Mouse (Mus musculus): ENCODE data around the gene Cirbp.
A peak's percentile ranks its signal among the peaks of the same experiment; 100 is the strongest.
"Not testable (repeated sequence)": the region's sequence is repeated elsewhere in the genome, so short reads cannot be mapped to it uniquely, and the experiment has no call there.

Gene Cirbp

GRCm38 (mm10) chr10:80163721-80164120 is 2.1 kb upstream of the Cirbp start:
- DNase-seq (ENCODE audit: low read depth), result peak; percentile 93

GRCm38 (mm10) chr10:80164161-80164997 is 1.4 kb upstream of the Cirbp start:
- peak; percentile 72 for DNase-seq (ENCODE audit: low read depth)

- DNase-seq (ENCODE audit: low read depth), result peak; percentile 98
Measured at GRCm38 (mm10) chr10:80164998-80165344, 814 bp upstream of the Cirbp start.

- not testable (repeated sequence) for DNase-seq (ENCODE audit: low read depth)
Measured at GRCm38 (mm10) chr10:80166136-80166535, 351 bp downstream of the Cirbp start.

- peak; percentile 100 for DNase-seq (ENCODE audit: low read depth)
Measured at GRCm38 (mm10) chr10:80167460-80168037, 1.8 kb downstream of the Cirbp start.

DNA sequence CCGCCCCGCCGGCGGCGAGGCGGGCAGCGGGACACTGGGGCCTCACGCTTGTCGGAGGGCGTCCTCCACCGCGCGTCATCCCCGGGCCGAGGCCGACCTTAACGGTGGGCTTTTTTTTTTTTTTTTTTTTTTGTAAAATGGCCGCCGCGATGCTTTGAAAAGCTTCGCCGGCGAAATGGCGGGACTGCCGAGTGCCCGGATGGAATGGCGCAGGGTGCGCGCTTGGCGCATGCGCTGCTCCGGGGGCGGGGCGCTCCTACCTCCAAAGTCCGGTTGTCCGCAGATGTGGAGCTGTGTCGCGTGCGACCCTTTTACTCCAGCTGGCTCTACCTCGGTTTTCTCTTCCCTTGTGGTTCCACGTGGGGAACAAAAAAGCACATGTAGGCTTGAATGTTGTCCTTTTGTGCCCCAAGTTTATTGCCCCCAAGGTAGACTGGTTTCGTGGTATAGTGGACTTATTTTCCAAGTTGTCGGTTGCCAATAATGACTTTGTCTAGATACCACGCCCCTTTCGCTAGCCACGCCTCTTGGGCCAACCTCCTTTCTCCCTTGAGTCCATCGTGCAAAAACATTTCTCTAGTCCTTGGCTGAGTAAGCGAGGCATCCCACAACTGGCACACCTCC is 2.4 kb downstream of the Cirbp start:
- DNase-seq (ENCODE audit: low read depth), result peak; percentile 98

- DNase-seq (ENCODE audit: low read depth), result no peak
Measured at GRCm38 (mm10) chr10:80169070-80169469, 3.3 kb downstream of the Cirbp start.

DNA sequence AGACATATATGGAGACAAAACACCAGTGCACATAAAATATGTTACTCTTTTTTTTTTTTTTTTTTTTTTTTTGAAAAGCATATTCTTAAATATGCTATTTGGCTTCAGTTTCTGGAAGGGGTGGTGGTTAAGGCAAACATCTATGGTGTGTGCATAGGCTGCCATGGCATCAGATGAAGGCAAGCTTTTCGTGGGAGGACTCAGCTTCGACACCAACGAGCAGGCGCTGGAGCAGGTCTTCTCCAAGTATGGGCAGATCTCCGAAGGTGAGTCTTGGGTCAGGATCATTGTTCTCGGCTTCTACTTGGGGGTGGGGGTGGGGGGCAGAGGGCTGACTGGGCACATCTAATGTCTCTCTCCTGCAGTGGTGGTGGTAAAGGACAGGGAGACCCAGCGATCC is 3.9 kb downstream of the Cirbp start:
- DNase-seq (ENCODE audit: low read depth), result no peak

- DNase-seq (ENCODE audit: low read depth), result no peak
Measured at GRCm38 (mm10) chr10:80170052-80170451, 4.3 kb downstream of the Cirbp start.

- no peak for DNase-seq (ENCODE audit: low read depth)
Measured at GRCm38 (mm10) chr10:80170601-80171021, 4.8 kb downstream of the Cirbp start.

- DNase-seq (ENCODE audit: low read depth), result no peak
Measured at GRCm38 (mm10) chr10:80171252-80171651, 5.5 kb downstream of the Cirbp start.

- DNase-seq (ENCODE audit: low read depth), result no peak
Measured at GRCm38 (mm10) chr10:80171760-80172526, 6.2 kb downstream of the Cirbp start.

DNA sequence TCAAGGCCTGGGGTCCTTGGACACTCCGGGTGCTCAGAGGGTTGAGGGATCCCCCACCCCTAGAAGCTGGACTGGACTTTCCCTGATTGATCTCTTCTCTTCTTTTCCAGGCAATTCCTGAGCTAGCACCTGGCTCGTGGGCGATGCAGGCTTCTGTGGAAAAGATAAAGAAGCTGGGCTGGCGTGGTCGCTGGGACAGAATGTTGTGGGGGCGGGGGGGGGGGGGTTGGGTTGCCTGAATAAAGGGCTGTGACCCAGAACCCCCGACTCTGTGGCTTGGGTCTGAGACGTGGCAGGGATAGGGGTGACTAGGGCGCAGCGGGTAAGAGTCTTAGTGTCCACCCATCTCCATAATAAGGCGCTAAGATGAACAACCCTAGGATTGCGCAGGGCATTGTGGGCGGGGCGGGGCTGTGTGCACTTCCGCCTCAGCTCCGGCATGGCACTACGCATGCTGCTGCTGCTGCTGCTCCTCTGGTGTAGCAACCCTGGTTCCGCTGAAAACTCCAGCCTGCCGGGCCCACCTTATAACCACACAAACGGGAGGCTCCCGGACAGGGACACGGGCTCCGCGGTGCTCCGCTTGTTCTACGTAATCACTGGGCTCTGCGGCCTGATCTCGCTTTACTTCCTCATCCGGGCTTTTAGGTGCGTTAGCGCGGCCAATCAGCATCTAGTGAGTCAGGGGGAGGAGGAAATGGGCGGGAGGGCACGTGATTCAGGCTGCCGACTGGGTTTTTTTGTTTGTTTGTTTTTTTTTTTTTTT is 6.9 kb downstream of the Cirbp start, which contains the start of gene 1600002K03Rik:
TSS of gene 1600002K03Rik (plus strand) at position 418 of the 766 bp plus-strand sequence.
- DNase-seq (ENCODE audit: low read depth), result peak; percentile 90

GRCm38 (mm10) chr10:80173358-80173757 is 7.6 kb downstream of the Cirbp start:
- no peak for DNase-seq (ENCODE audit: low read depth)

- no peak for DNase-seq (ENCODE audit: low read depth)
Measured at GRCm38 (mm10) chr10:80173955-80174640, 8.3 kb downstream of the Cirbp start.

- DNase-seq (ENCODE audit: low read depth), result peak; percentile 77
Measured at GRCm38 (mm10) chr10:80174705-80175104, 8.9 kb downstream of the Cirbp start.

DNA sequence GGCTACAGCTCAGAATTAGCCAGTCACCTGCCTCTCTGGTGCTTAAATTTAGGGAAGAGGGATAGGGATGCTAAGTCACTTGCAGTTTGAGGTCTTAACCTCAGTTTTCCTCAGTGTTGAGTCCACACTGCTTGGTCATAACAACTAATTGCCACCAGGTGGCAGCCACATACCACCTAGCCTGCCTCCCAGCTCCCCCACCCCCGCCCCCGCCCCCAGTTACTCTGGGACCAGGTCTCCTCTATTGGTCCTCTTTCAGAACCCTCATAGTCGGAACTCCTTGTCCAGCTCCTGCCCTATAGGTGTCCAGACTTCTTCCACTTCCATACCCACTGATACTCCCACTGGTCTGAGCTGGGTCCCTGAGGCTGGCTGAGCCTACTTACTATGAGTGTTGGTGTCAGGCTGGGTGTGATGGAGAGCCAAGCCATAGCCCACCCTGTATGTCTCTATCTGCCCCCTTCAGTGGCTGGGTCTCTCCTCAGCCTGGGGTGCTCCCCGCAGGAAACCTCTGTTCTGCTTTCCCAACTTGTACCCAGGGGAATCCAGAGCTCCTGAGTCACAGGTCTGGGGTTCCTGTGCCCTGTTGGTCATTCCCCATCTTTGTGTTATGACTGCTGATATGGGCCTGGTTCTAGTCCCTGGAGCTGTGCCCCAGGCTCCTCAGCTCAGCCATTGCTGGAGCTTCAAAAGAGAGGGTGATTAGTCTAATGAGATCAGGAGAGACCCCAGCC is 9.9 kb downstream of the Cirbp start:
- DNase-seq (ENCODE audit: low read depth), result peak; percentile 79

DNA sequence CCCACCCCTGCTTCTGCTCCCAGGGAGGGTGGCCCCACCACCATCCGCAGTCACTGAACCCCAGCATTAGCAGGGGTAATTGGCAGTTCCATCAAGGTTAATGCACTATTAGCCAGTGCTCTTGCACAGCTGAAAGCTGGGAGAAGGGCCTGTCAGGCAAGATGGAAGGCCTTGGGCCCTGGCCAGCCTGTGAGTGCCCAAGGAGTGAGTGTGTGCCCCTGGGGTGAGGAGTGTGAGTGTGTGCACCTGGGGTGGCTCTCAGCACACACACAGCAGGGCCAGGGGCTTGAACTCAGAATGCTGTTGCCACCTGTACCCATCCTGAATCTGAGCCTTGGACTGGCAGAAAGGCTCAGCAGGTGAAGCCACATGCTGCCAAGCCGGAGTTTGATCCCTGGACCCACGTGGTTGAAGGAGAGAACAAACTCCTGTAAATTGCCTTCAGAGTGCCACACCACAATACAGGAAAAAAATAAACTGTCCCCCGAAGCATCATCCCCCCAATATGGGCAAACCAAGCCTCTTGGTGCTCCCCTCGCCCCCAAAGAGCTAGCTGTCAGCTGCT is 10.6 kb downstream of the Cirbp start:
- DNase-seq (ENCODE audit: low read depth), result peak; percentile 69

DNA sequence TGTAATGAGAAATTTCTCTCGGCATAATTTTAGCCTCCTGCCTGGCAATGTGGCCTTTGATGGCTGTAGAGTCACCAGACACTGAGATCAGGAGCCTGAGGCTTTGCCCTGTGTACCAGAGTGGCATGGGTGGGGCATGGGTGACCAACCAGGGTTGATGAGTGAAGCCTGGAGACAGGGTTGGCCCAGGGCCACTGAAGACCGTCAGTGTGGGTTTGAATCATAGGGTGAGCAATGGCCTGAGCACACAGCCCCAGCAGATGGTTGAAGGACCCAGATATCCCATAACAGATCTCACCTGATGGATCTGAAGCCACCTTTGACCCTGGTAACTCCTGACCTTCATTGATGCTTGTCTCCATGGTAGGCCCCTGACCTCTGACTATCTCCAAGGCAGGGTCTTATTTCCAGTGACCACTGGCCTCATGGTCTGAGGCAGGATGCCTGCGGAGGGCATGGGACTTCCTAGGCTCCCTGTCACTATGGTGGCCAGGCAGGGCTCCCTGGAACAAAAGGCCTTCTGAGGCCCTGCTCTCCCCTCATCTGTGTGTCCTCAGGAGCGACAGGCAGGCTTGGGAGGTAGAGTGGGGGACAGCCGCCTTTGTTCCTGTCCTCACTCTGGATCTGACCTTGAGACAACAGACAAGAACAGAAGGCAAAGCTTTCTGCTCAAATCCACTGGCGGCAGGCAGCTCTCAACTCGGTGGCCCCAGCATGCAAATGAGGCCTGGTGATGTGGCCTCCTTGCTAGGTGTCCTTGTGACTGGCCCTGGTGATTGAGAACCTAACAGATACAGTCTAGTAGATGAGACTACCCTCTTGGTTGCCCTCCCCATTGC is 11.9 kb downstream of the Cirbp start:
- DNase-seq (ENCODE audit: low read depth), result peak; percentile 48

All from NIH3T3 (cell line).